Mouse (Mus musculus): Measurements from ENCODE around the gene Edc3. TPM values are rescaled to one million over a fixed set of nuclear protein-coding genes. Genes with fewer than 3 reads are reported as not detected.

The Edc3 gene
- polyA plus RNA-seq, 1 experiment from 2014 or later, result 31.1 TPM

DNA sequence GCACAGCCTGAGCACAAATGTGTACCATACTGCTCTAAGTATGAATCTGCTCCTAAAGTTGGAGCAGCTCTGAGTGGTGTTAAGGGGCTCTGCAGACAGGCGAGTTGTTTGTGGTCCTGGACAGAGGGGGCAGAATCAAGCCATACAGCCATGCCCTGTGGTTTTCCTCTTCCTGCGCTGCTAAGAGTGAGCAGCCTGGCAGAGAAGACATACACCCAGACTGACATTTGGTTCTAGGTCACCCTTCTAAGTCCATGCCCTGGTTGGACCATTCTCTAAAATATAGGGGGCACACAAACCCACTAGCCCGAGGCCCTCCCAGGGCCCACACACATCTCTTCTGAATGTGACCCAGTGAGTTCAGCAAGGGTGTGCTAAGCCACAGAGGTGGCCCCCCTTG, 81.4 kb downstream of the Edc3 start:
- Histone ChIP-seq H3K27ac (ENCODE audit: low read depth, low read length) (no peak overlapping the region), H3K4me2 (ENCODE audit: low read depth) (no peak overlapping the region), H3K4me1 (ENCODE audit: control insufficient read depth, insufficient read depth, low read length) (no peaks in the 10 kb centered on the region), H3K4me3 (ENCODE audit: low read depth, low read length) (no peak overlapping the region), H3K27me3 (ENCODE audit: control insufficient read depth, insufficient read depth, low read length) (no peaks in the 10 kb centered on the region), H3K36me3 (ENCODE audit: control insufficient read depth, insufficient read depth, low read length) (peaks cover 2% of the 10 kb centered on the region; the same call in 1 of the 2 replicates), H3K9me3 (ENCODE audit: control insufficient read depth, low read length) (no peaks in the 10 kb centered on the region), H3K9ac (ENCODE audit: low read length) (no peak overlapping the region)
- ATAC-seq (ENCODE audit: insufficient read depth, low FRiP score, low TSS enrichment) (no peak), DNase-seq (ENCODE audit: low spot score) (no peak)
- 86% methylated on average over 3 of the region's 3 CpGs for WGBS

DNA sequence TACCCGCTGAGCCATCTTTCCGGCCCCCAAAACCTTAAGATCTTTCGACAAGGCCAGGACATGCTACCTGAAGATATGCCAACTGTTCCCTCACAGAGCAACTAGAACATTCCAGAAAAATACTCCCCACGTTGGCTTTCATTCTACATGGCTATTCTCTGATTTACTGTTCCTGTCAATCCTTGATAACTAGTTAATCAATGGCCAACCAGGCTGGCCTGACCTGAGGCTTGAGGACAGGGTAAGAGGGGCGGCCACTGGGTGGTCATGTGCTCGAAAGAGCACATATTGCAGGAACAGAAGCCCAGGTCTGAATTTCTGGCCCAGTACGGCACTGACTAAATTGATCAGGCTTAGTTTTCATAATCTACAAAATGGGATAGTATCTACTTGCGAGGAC, 89.1 kb downstream of the Edc3 start:
- Histone ChIP-seq H3K9me3 (ENCODE audit: control insufficient read depth, low read length) (no peaks in the 10 kb centered on the region), H3K9ac (ENCODE audit: low read length) (no peak overlapping the region), H3K4me3 (ENCODE audit: low read depth, low read length) (no peak overlapping the region), H3K36me3 (ENCODE audit: control insufficient read depth, insufficient read depth, low read length) (peaks cover 6% of the 10 kb centered on the region), H3K4me1 (ENCODE audit: control insufficient read depth, insufficient read depth, low read length) (peaks cover 11% of the 10 kb centered on the region), H3K27me3 (ENCODE audit: control insufficient read depth, insufficient read depth, low read length) (no peaks in the 10 kb centered on the region), H3K27ac (ENCODE audit: low read depth, low read length) (no peak overlapping the region), H3K4me2 (ENCODE audit: low read depth) (no peak overlapping the region)
- 91% methylated on average over 8 of the region's 8 CpGs for WGBS
- DNase-seq (ENCODE audit: low spot score) (no peak), ATAC-seq (ENCODE audit: insufficient read depth, low FRiP score, low TSS enrichment) (no peak)

DNA sequence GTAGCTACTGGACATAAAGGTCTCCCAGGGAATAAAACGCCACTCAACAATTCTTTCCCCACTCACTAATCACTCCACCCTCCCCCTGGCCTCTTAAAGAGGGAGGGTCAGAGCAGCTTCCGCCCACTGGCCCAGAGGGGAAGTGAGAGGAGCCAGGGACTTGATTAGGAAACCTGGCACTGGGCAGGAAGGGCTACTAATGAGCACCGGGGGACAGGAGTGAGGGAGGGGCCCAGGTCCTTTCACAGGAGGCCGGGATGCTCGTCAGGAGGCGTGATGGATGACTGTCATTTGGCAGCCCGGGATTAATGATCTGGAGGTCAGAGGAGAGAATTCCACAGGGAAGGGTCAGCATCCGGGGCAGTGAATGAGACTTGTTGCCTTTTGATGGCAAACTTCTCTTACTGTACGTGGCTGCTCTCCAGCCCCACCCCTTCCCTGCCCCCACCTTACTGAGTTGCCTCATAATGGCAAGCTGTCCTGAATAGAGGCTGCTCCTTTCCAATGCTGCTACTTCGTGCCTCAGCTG, 90.4 kb downstream of the Edc3 start:
- Histone ChIP-seq H3K27ac (ENCODE audit: low read depth, low read length) (no peak overlapping the region), H3K27me3 (ENCODE audit: control insufficient read depth, insufficient read depth, low read length) (no peaks in the 10 kb centered on the region), H3K4me3 (ENCODE audit: low read depth, low read length) (no peak overlapping the region), H3K9me3 (ENCODE audit: control insufficient read depth, low read length) (no peaks in the 10 kb centered on the region), H3K4me2 (ENCODE audit: low read depth) (no peak overlapping the region), H3K4me1 (ENCODE audit: control insufficient read depth, insufficient read depth, low read length) (peaks cover 15% of the 10 kb centered on the region), H3K36me3 (ENCODE audit: control insufficient read depth, insufficient read depth, low read length) (peaks cover 6% of the 10 kb centered on the region), H3K9ac (ENCODE audit: low read length) (no peak overlapping the region)
- ATAC-seq (ENCODE audit: insufficient read depth, low FRiP score, low TSS enrichment), result no peak
- 1% methylated on average over 10 of the region's 10 CpGs for WGBS
- DNase-seq (ENCODE audit: low spot score), result peak; percentile 57

DNA sequence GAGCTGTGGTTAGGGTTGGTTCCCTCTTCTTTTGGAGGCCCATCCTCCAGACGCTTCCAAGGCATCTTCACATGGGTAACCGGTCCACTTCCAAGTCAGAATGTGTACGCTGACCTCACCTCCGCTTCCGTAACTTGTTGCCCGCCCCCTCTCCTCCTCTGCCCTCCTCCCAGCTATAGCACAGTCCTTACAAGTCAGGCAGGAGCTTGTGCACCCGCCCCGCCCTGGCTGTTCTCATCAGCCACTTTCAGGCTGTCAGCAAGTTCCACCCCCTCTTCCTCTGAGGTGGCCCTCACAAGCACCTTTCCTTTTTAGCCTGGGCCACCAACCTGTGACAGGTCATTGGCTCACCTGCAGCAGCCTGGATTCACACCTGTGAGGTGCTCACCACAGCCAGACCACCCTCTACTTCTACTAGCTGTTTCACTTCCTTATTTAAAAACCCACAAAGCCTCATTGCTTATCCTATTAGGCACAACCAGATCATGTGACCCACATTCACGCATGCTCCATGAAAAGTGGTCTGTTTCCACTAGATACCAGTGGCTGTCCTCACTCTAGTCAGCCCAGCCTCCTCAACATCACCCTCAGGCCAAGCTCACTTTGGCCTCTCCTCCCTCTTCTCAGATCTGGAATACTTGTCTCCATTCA, 92.1 kb downstream of the Edc3 start:
- Histone ChIP-seq H3K36me3 (ENCODE audit: control insufficient read depth, insufficient read depth, low read length) (peaks cover 4% of the 10 kb centered on the region), H3K9me3 (ENCODE audit: control insufficient read depth, low read length) (no peaks in the 10 kb centered on the region), H3K4me1 (ENCODE audit: control insufficient read depth, insufficient read depth, low read length) (peaks cover 19% of the 10 kb centered on the region), H3K27ac (ENCODE audit: low read depth, low read length) (no peak overlapping the region), H3K9ac (ENCODE audit: low read length) (no peak overlapping the region), H3K4me2 (ENCODE audit: low read depth) (no peak overlapping the region), H3K27me3 (ENCODE audit: control insufficient read depth, insufficient read depth, low read length) (no peaks in the 10 kb centered on the region), H3K4me3 (ENCODE audit: low read depth, low read length) (no peak overlapping the region)
- 85% methylated on average over 9 of the region's 9 CpGs for WGBS
- ATAC-seq (ENCODE audit: insufficient read depth, low FRiP score, low TSS enrichment), result no peak
- no peak for DNase-seq (ENCODE audit: low spot score)

Other genes with a start within 250 kb of the Edc3 start
- gene Scamp5, start 240.5 kb upstream of the Edc3 start, polyA plus RNA-seq (2014; fragmentation: Nextera tagmentation; extraction: Ambion mirVana), result 13.2 and 15.0 TPM in 2 replicates
- 8.7 and 8.8 TPM in 2 replicates for gene Rpp25, start 204.5 kb upstream of the Edc3 start, polyA plus RNA-seq (2014; fragmentation: Nextera tagmentation; extraction: Ambion mirVana)
- gene Cox5a, start 187.3 kb upstream of the Edc3 start, polyA plus RNA-seq (2014; fragmentation: Nextera tagmentation; extraction: Ambion mirVana), result 688 and 702 TPM in 2 replicates
- 15.9 and 18.2 TPM in 2 replicates for gene Fam219b, start 171.0 kb upstream of the Edc3 start, polyA plus RNA-seq (2014; fragmentation: Nextera tagmentation; extraction: Ambion mirVana)
- gene Mpi, start 155.8 kb upstream of the Edc3 start, polyA plus RNA-seq (2014; fragmentation: Nextera tagmentation; extraction: Ambion mirVana), result 52.8 and 53.0 TPM in 2 replicates
- 56.7 and 59.6 TPM in 2 replicates for gene Scamp2, start 147.6 kb upstream of the Edc3 start, polyA plus RNA-seq (2014; fragmentation: Nextera tagmentation; extraction: Ambion mirVana)
- 7.3 and 10.9 TPM in 2 replicates for gene Ulk3, start 119.1 kb upstream of the Edc3 start, polyA plus RNA-seq (2014; fragmentation: Nextera tagmentation; extraction: Ambion mirVana)
- 0.42 TPM in 1 of 2 replicates, not detected in the other for gene Cplx3, start 102.3 kb upstream of the Edc3 start, polyA plus RNA-seq (2014; fragmentation: Nextera tagmentation; extraction: Ambion mirVana)
- not detected in 2 replicates for gene Lman1l, start 87.8 kb upstream of the Edc3 start, polyA plus RNA-seq (2014; fragmentation: Nextera tagmentation; extraction: Ambion mirVana)
- gene Csk, start 54.9 kb upstream of the Edc3 start, polyA plus RNA-seq (2014; fragmentation: Nextera tagmentation; extraction: Ambion mirVana), result 29.9 and 35.2 TPM in 2 replicates
- not detected in 2 replicates for gene Cyp1a2, start 24.8 kb upstream of the Edc3 start, polyA plus RNA-seq (2014; fragmentation: Nextera tagmentation; extraction: Ambion mirVana)
- gene Cyp1a1, start 20.6 kb upstream of the Edc3 start, polyA plus RNA-seq (2014; fragmentation: Nextera tagmentation; extraction: Ambion mirVana), result not detected in 2 replicates
- gene Clk3, start 57.3 kb downstream of the Edc3 start, polyA plus RNA-seq (2014; fragmentation: Nextera tagmentation; extraction: Ambion mirVana), result 88.4 and 97.3 TPM in 2 replicates
- 25.7 and 25.8 TPM in 2 replicates for gene Arid3b, start 128.3 kb downstream of the Edc3 start, polyA plus RNA-seq (2014; fragmentation: Nextera tagmentation; extraction: Ambion mirVana)
- gene Ubl7, start 202.4 kb downstream of the Edc3 start, polyA plus RNA-seq (2014; fragmentation: Nextera tagmentation; extraction: Ambion mirVana), result 119 and 124 TPM in 2 replicates
- gene Sema7a, start 231.6 kb downstream of the Edc3 start, polyA plus RNA-seq (2014; fragmentation: Nextera tagmentation; extraction: Ambion mirVana), result 1.6 and 2.0 TPM in 2 replicates

Data from neural tube, embryonic 11.5 days (tissue).